In genomic region chr5:64365187-64366066, GRCm38 (mm10) we compare ENCODE assay signal across 12 mouse cellular contexts.
DNase-seq lines count a peak whose midpoint lies in the region; ATAC-seq and TF ChIP-seq lines count a peak whose summit lies in the region.
"Had no signal": no experiment of that assay in that cellular context is flagged by ENCODE, and none has a peak within 500 bp of the region (broad histone marks: within the 10 kb centered on the region; RNA-seq: fewer than 3 reads in every experiment).

No protein-coding gene starts in this region.

- H3K27ac ChIP-seq in forebrain, embryonic 12.5 days = peak overlapping the region; percentile 37; the same call in 1 of the 2 replicates
- no peak overlapping the region for H3K27ac ChIP-seq in midbrain, embryonic 11.5 days (ENCODE audit: low read depth, low read length)
- H3K27ac ChIP-seq: embryonic facial prominence, embryonic 12.5 days had no signal

- no peaks in the 10 kb centered on the region for H3K79me3 ChIP-seq in C2C12 (ENCODE audit: low read depth)

- H3K4me2 ChIP-seq in forebrain, embryonic 12.5 days = no peak overlapping the region
- no peak overlapping the region for H3K4me2 ChIP-seq in midbrain, embryonic 11.5 days
- H3K4me2 ChIP-seq: embryonic facial prominence, embryonic 12.5 days had no signal

- WGBS in forebrain, embryonic 12.5 days = 71% methylated on average over 11 of the region's 11 CpGs
- WGBS in midbrain, embryonic 11.5 days = 89% methylated on average over 11 of the region's 11 CpGs

- peaks cover 35% of the 10 kb centered on the region for H3K4me1 ChIP-seq in forebrain, embryonic 12.5 days
- H3K4me1 ChIP-seq in midbrain, embryonic 11.5 days (ENCODE audit: control insufficient read depth, insufficient read depth, low read length) = peaks cover 9% of the 10 kb centered on the region; the same call in 1 of the 2 replicates

- no peak overlapping the region for H3K4me3 ChIP-seq in C2C12 (ENCODE audit: insufficient read depth, poor library complexity, severe bottlenecking)
- no peak overlapping the region for H3K4me3 ChIP-seq in forebrain, embryonic 12.5 days (replicated peaks)
- H3K4me3 ChIP-seq in midbrain, embryonic 11.5 days (ENCODE audit: low read depth, low read length) = no peak overlapping the region
- H3K4me3 ChIP-seq: embryonic facial prominence, embryonic 12.5 days; heart, embryonic 13.5 days had no signal

- H3K36me3 ChIP-seq in C2C12 (ENCODE audit: control insufficient read depth, insufficient read depth) = no peaks in the 10 kb centered on the region
- H3K36me3 ChIP-seq in forebrain, embryonic 12.5 days (replicated peaks) = no peaks in the 10 kb centered on the region
- no peaks in the 10 kb centered on the region for H3K36me3 ChIP-seq in midbrain, embryonic 11.5 days (ENCODE audit: control insufficient read depth, insufficient read depth, low read length)
- H3K36me3 ChIP-seq: embryonic facial prominence, embryonic 12.5 days; heart, embryonic 13.5 days had no signal

- H3K9ac ChIP-seq in forebrain, embryonic 12.5 days = no peak overlapping the region
- no peak overlapping the region for H3K9ac ChIP-seq in midbrain, embryonic 11.5 days (ENCODE audit: low read length)
- H3K9ac ChIP-seq: embryonic facial prominence, embryonic 12.5 days had no signal

- peak; percentile 90 for ATAC-seq in frontal cortex, adult (ENCODE audit: low TSS enrichment)
- ATAC-seq in forebrain, embryonic 12.5 days (ENCODE audit: low FRiP score) = no peak
- no peak for ATAC-seq in midbrain, embryonic 11.5 days (ENCODE audit: low FRiP score)

- no peak for DNase-seq in frontal cortex, postnatal 14 days (ENCODE audit: low spot score in 2 of 2)
- DNase-seq in layer of hippocampus, adult 9-11 months = peak; percentile 62
- no peak for DNase-seq in layer of hippocampus, postnatal 14 days (ENCODE audit: low spot score in 2 of 2)
- no peak for DNase-seq in midbrain, embryonic 11.5 days (ENCODE audit: low spot score, missing footprints)
- no peak for DNase-seq in kidney, postnatal 25 days
- DNase-seq: kidney, adult 9 months; left cerebral cortex, postnatal 4 days had no signal

- no peaks in the 10 kb centered on the region for H3K27me3 ChIP-seq in C2C12 (ENCODE audit: control insufficient read depth, insufficient read depth, insufficient read length)
- H3K27me3 ChIP-seq in forebrain, embryonic 12.5 days = no peaks in the 10 kb centered on the region
- no peaks in the 10 kb centered on the region for H3K27me3 ChIP-seq in midbrain, embryonic 11.5 days (ENCODE audit: control insufficient read depth, insufficient read depth, low read length)
- H3K27me3 ChIP-seq: embryonic facial prominence, embryonic 12.5 days; heart, embryonic 13.5 days had no signal

- no peak for TF ChIP-seq CTCF in C2C12 (IDR thresholded peaks at IDR 0.05; ENCODE audit: control insufficient read depth, insufficient read depth, insufficient read length)

- no peak overlapping the region for H3ac ChIP-seq in C2C12 (ENCODE audit: control insufficient read depth, insufficient read length, low read depth)

- no peaks in the 10 kb centered on the region for H3K79me2 ChIP-seq in C2C12 (ENCODE audit: control insufficient read depth, insufficient read depth)

- H3K9me3 ChIP-seq in forebrain, embryonic 12.5 days = no peaks in the 10 kb centered on the region
- H3K9me3 ChIP-seq in midbrain, embryonic 11.5 days (ENCODE audit: control insufficient read depth, low read length) = no peaks in the 10 kb centered on the region; the same call in 1 of the 2 replicates
- H3K9me3 ChIP-seq: embryonic facial prominence, embryonic 12.5 days; heart, embryonic 13.5 days had no signal

TF ChIP-seq in C2C12, 6 proteins besides CTCF, POLR2A, EP300 and RAD21:
- TF ChIP-seq MAX (IDR thresholded peaks at IDR 0.05) (no peak), FOSL1 (IDR thresholded peaks at IDR 0.05; ENCODE audit: insufficient read depth, low read length, poor library complexity, severe bottlenecking) (no peak), USF1 (IDR thresholded peaks at IDR 0.05; ENCODE audit: low read depth) (peak; percentile 50), MYOD1 (IDR thresholded peaks at IDR 0.05; ENCODE audit: control insufficient read depth, insufficient read length, low read depth) (no peak), CEBPB (IDR thresholded peaks at IDR 0.05; ENCODE audit: low read depth) (peak; percentile 31), MYOG (IDR thresholded peaks at IDR 0.05; ENCODE audit: control insufficient read depth, extremely low read depth, insufficient read length) (no peak)
TF ChIP-seq in C2C12: peak in this region for 2.
